Mouse (Mus musculus): ENCODE data around the gene Gm10271. TPM values are rescaled to one million over a fixed set of nuclear protein-coding genes. Genes with fewer than 3 reads are reported as not detected.

The Gm10271 gene
- polyA plus RNA-seq (2014; fragmentation: Illumina TruSeq; extraction: RNeasy Lipid Tissue Mini Kit (QIAGEN cat#74804); ENCODE audit: low read depth, low replicate concordance): not detected

GRCm38 (mm10) chr10:116972509-116972908 lies at the start of gene Gm10271:
TSS of gene Gm10271 (minus strand) at chr10:116972609.

DNA sequence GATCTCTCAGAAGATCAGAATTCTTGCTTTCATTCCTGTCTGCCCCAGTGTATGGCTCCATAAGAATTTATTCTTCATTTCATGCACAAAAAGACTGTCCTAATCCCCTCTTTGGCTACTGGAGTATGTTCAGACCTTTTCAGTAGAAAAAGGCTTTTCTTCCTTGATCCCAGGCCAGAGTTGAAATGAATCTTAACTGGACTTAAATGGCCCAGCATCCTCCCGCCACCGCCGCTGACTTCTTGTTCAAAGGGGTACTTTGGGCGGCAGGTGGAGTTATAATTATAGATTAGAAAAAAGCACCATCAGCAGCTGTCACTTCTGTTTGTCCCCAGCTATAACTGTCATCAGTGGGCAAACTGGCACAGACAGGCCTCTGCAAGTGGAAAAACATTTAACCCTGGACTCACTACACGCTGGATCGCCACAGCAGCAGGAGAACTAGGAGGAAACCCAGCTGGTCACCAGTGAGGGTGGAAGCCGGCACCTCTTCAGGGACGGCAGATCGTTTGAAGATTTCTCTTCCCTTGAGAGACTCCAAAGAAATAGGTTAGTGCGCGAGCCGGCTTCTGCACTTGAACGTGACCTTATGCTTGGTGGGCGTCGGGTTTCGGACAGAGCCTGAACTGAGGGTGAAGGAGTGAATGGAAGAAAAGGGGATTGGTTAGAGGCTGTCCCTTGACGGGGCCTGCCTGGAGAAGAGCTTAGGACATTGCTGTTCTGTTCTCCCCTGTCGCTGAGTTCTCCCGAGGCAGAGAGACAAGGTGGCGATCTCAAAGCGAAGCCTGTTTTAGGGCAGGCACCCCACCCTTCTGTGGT lies 14.1 kb upstream of the Gm10271 start, which contains the start of gene Best3:
Gene Best3, plus strand, starts transcription at position 51 of the 819 bp plus-strand sequence.

DNA sequence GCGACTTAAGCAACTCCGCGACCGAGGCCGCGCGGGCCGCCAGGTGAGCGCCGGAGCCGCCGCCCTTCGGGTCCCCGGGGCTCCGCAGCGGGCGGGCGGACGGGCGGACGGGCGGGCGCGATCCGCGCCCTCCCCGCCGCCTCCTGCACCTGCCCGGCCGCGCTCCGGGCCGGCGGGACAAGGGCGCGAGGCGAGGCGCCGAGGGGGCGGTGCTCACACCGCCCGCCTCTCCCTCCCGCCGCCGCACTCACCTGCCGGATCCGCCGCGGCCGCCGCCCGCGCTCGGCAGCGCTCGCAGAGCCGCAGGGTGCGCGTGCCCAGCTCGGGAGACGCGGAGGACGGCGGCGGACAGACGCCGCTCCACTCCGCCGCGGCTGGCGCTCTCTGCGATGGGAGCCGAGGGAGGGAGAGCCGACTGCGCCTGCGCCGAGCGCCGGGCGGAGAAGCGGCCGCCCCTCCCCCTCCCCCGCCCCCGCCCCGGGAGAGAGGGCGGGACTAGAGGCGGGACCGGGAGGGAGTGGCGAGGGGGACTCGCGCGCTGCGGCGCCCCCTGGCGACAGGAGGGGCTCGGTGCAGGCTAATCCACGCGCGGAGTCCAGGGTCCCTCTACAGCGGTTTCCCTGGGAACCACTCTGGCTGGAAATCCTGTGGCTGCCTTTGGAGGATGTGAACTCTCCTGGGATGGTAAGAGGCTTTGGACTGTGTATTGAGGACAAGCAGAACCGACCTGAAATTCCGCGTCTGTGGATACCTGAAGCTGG lies 22.2 kb downstream of the Gm10271 start, which contains the start of gene Rab3ip:
Gene Rab3ip, minus strand, starts transcription at position 761 of the 761 bp plus-strand sequence.

Other genes starting within 250 kb of the Gm10271 start
- not detected for gene Myrfl, start 75.7 kb downstream of the Gm10271 start, polyA plus RNA-seq (2014; fragmentation: Illumina TruSeq; extraction: RNeasy Lipid Tissue Mini Kit (QIAGEN cat#74804); ENCODE audit: low read depth, low replicate concordance)
- gene Rab3ip, start 21.8 kb downstream of the Gm10271 start, polyA plus RNA-seq (2014; fragmentation: Illumina TruSeq; extraction: RNeasy Lipid Tissue Mini Kit (QIAGEN cat#74804); ENCODE audit: low read depth, low replicate concordance): 11.9 TPM
- not detected for gene Best3, start 13.7 kb upstream of the Gm10271 start, polyA plus RNA-seq (2014; fragmentation: Illumina TruSeq; extraction: RNeasy Lipid Tissue Mini Kit (QIAGEN cat#74804); ENCODE audit: low read depth, low replicate concordance)
- gene Lrrc10, start 72.7 kb upstream of the Gm10271 start, polyA plus RNA-seq (2014; fragmentation: Illumina TruSeq; extraction: RNeasy Lipid Tissue Mini Kit (QIAGEN cat#74804); ENCODE audit: low read depth, low replicate concordance): not detected
- 92.6 TPM for gene Cct2, start 91.2 kb upstream of the Gm10271 start, polyA plus RNA-seq (2014; fragmentation: Illumina TruSeq; extraction: RNeasy Lipid Tissue Mini Kit (QIAGEN cat#74804); ENCODE audit: low read depth, low replicate concordance)
- gene Frs2, start 175.9 kb upstream of the Gm10271 start, polyA plus RNA-seq (2014; fragmentation: Illumina TruSeq; extraction: RNeasy Lipid Tissue Mini Kit (QIAGEN cat#74804); ENCODE audit: low read depth, low replicate concordance): 13.7 TPM

All from liver, adult 10 weeks (tissue).